Mouse (Mus musculus) telencephalon, adult 2 months (tissue): ENCODE measurements around the gene Cog4.
A peak's percentile ranks its signal among the peaks of the same experiment; 100 is the strongest.
"Not testable (repeated sequence)": the region's sequence is repeated elsewhere in the genome, so short reads cannot be mapped to it uniquely, and the experiment has no call there.

Source experiments
- DNase-seq: peaks from one replicate; pipeline ENCODE4 v3.0.0-alpha.2; 2011; ENCODE audit warnings: low read depth, low spot score

The Cog4 gene

GRCm38 (mm10) chr8:110828511-110828910, 17.9 kb upstream of the Cog4 start:
- DNase-seq: no peak

- no peak for DNase-seq
These were observed 14.4 kb upstream of the Cog4 start for GRCm38 (mm10) chr8:110831956-110832355.

GRCm38 (mm10) chr8:110842012-110842574, 4.3 kb upstream of the Cog4 start:
- no peak for DNase-seq

GRCm38 (mm10) chr8:110843207-110843606, 3.2 kb upstream of the Cog4 start:
- no peak for DNase-seq

GRCm38 (mm10) chr8:110844941-110845340, 1.5 kb upstream of the Cog4 start:
- DNase-seq: no peak

- peak; percentile 3 for DNase-seq
These were observed 487 bp upstream of the Cog4 start for GRCm38 (mm10) chr8:110845821-110846404.

GRCm38 (mm10) chr8:110847171-110847549, 760 bp downstream of the Cog4 start:
- DNase-seq: no peak

GRCm38 (mm10) chr8:110847645-110848495, 1.5 kb downstream of the Cog4 start:
- no peak for DNase-seq

- no peak for DNase-seq
These were observed 4.8 kb downstream of the Cog4 start for GRCm38 (mm10) chr8:110851186-110851585.

GRCm38 (mm10) chr8:110856073-110856472, 9.7 kb downstream of the Cog4 start:
- not testable (repeated sequence) for DNase-seq

- DNase-seq: no peak
These were observed 10.5 kb downstream of the Cog4 start for GRCm38 (mm10) chr8:110856760-110857461.

- DNase-seq: no peak
These were observed 13.5 kb downstream of the Cog4 start for GRCm38 (mm10) chr8:110859651-110860501.

- DNase-seq: not testable (repeated sequence)
These were observed 15.1 kb downstream of the Cog4 start for GRCm38 (mm10) chr8:110861347-110862025.

- DNase-seq: no peak
These were observed 24.1 kb downstream of the Cog4 start for GRCm38 (mm10) chr8:110870501-110870900.

- no peak for DNase-seq
These were observed 31.5 kb downstream of the Cog4 start for GRCm38 (mm10) chr8:110877862-110878261.

- peak; percentile 54 for DNase-seq
These were observed 35.4 kb downstream of the Cog4 start for GRCm38 (mm10) chr8:110881741-110882310.

- DNase-seq: no peak
These were observed 37.4 kb downstream of the Cog4 start for GRCm38 (mm10) chr8:110883824-110884223.

- DNase-seq: no peak
These were observed 40.2 kb downstream of the Cog4 start for GRCm38 (mm10) chr8:110886634-110887033.

GRCm38 (mm10) chr8:110887551-110887950, 41.2 kb downstream of the Cog4 start:
- DNase-seq: no peak

- DNase-seq: no peak
These were observed 42.0 kb downstream of the Cog4 start for GRCm38 (mm10) chr8:110888441-110888840.
